Mouse (Mus musculus) heart, adult 2 months (tissue): ENCODE measurements around the gene Serpinh1. TPM values are rescaled to one million over a fixed set of nuclear protein-coding genes. Genes with fewer than 3 reads are reported as not detected.

Experiments
- DNase-seq, 2 experiments: peaks; one replicate each; pipeline ENCODE4 v3.0.0; 2021
- H3K27ac ChIP-seq: fragments of 200-600 bp; 2 replicates; pipeline ENCODE4 v1.8.1; 2022
- H3K27me3 ChIP-seq: fragments of 200-500 bp; 2 replicates; pipeline ENCODE4 v1.6.1; 2012; ENCODE audit warnings: mild to moderate bottlenecking, low read length, inconsistent platforms, mixed read lengths; ENCODE audit not compliant: control insufficient read depth, insufficient read depth
- H3K36me3 ChIP-seq: fragments of 200-500 bp; 2 replicates; pipeline ENCODE4 v1.6.1; 2012; ENCODE audit warnings: low read length, inconsistent platforms; ENCODE audit not compliant: control insufficient read depth, insufficient read depth
- H3K4me1 ChIP-seq: fragments of 200-500 bp; 2 replicates; pipeline ENCODE4 v1.6.1; 2011; ENCODE audit warnings: low read length; ENCODE audit not compliant: control insufficient read depth, insufficient read depth
- H3K4me3 ChIP-seq: fragments of 200-600 bp; 2 replicates; pipeline ENCODE4 v1.8.1; 2022
- H3K79me2 ChIP-seq: fragments of 200-500 bp; replicated peaks from 2 replicates; pipeline ENCODE4 v1.6.1; 2012; ENCODE audit warnings: mild to moderate bottlenecking, inconsistent platforms, low read length, moderate library complexity, mixed read lengths; ENCODE audit not compliant: control insufficient read depth, insufficient read depth
- H3K9ac ChIP-seq: fragments of 200-500 bp; 2 replicates; pipeline ENCODE4 v1.6.1; 2012; ENCODE audit warnings: low read depth, mild to moderate bottlenecking, control low read depth, inconsistent platforms, low read length, mixed read lengths
- CTCF ChIP-seq: fragments of 200-600 bp; IDR thresholded peaks from 2 replicates; pipeline ENCODE4 v1.8.1; 2022; ENCODE audit warnings: antibody characterized with exemption, mild to moderate bottlenecking, moderate library complexity
- EP300 ChIP-seq: fragments of 200-500 bp; IDR thresholded peaks from 2 replicates; pipeline ENCODE4 v1.6.1; 2011; ENCODE audit warnings: low read depth, low read length, control low read depth; ENCODE audit not compliant: insufficient read depth
- POLR2A ChIP-seq: fragments of 200-500 bp; IDR thresholded peaks from 2 replicates; pipeline ENCODE4 v1.6.1; 2011; ENCODE audit warnings: mild to moderate bottlenecking, low read depth, low read length, control low read depth; ENCODE audit not compliant: insufficient read depth
- WGBS: fragments of 180-500 bp; shearing (Covaris S2); methylation state at CpG from one replicate; pipeline ENCODE4 v1.1.7; 2018; 5-methylcytosine and 5-hydroxymethylcytosine counted together
- intact Hi-C: fragments of 180-260 bp; cut with DNase I; formaldehyde crosslinking; loops from one replicate; pipeline ENCODE4 v1.15.1; 2025
- polyA plus RNA-seq: library from polyadenylated mRNA; depleted of rRNA; stranded (reverse); fragments of >200 nt; gene quantifications from 2 replicates; pipeline ENCODE4 v1.2.3, GENCODE M21; 2012
- total RNA-seq, 2 experiments: library from RNA; stranded (reverse); gene quantifications; 2 replicates each; pipeline ENCODE4 v1.2.3; 2021

Gene Serpinh1
- total and polyA plus RNA-seq, 3 experiments = 193 to 275 (median 214) TPM

DNA sequence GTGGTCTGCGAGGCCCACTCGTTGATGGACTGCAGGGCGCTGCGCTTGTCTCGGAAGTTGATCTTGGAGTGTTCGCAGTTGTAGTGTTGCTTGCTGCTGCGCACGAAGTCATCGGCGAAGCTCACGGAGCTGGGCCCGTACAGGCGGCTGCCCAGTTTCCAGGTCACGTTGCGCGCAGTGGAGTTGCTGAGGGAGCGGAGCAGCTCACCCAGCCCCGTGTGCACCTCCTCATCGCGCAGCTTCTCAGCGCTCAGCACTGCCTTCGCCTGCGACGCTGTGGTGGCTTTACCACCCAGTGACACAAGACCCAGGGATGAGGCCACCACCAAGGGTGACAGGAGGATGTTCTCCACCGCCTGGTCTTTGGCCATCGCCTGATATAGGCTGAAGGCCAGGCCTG, 4.2 kb downstream of the Serpinh1 start:
- Histone ChIP-seq H3K4me3 (no peak overlapping the region), H3K4me1 (peaks cover 18% of the 10 kb centered on the region), H3K79me2 (peaks cover 5% of the 10 kb centered on the region; the same call in 1 of the 2 replicates), H3K9ac (no peak overlapping the region), H3K27me3 (no peaks in the 10 kb centered on the region), H3K36me3 (peaks cover 10% of the 10 kb centered on the region), H3K27ac (no peak overlapping the region; the same call in 1 of the 2 replicates)
- no peak for DNase-seq
- TF ChIP-seq EP300 (no peak), CTCF (no peak), POLR2A (no peak)
- 81% methylated on average over 26 of the region's 26 CpGs for WGBS
- intact Hi-C loops = loop anchor here (2.0 kb wide), 2 partner anchors 14 to 16 kb away; no protein-coding TSS in a partner anchor

DNA sequence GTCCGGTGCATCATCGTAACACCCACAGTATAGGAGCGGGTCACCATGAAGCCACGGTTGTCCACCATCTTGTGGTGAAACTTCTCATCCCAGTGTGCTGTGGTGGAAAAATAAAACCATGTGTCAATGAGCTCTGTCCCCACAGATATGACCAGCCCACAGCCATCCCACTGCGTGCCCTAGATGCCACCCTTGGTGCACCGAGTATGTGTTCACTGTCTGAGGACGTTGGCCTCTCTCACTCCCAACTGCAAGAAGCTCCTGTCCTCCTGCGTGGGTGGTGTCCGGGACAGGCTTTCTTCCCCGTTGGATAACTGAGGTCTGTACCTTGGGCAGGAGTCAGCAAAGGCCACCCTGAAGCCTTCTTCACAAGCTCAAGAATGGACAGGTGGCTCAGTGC, 5.8 kb downstream of the Serpinh1 start:
- intact Hi-C loops = no loop called here
- DNase-seq = no peak
- 89% methylated on average over 10 of the region's 10 CpGs for WGBS
- Histone ChIP-seq H3K27ac (no peak overlapping the region), H3K27me3 (no peaks in the 10 kb centered on the region), H3K4me1 (peaks cover 15% of the 10 kb centered on the region), H3K4me3 (no peak overlapping the region), H3K36me3 (peaks cover 10% of the 10 kb centered on the region), H3K79me2 (peaks cover 5% of the 10 kb centered on the region; the same call in 1 of the 2 replicates), H3K9ac (no peak overlapping the region)
- no peak for TF ChIP-seq EP300
- TF ChIP-seq POLR2A = no peak
- no peak for TF ChIP-seq CTCF

DNA sequence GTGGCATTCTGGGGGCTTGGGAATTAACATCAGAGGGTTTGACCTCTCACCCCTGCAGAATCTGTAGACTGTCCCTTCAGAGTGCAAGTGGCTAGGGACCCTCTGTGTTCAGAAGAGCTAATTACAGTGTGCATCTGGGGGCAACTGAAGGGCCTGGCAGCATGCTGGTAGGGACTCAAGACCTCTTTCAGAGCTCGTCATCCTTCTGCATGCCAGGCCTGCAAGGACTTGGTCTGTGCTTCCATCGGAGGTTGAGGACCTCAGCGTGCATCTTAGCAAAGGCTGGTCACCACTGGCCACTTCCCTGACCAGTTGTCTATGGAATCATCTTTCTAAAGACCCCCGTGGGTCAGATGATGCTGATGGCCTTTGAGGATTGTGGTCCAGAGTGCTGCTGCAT, 9.5 kb downstream of the Serpinh1 start:
- H3K4me1 ChIP-seq = peaks cover 1% of the 10 kb centered on the region; the same call in 1 of the 2 replicates
- intact Hi-C loops = no loop called here
- TF ChIP-seq CTCF = no peak
- TF ChIP-seq EP300 = no peak
- peak; percentile 18; the same call in 1 of the 2 replicates for TF ChIP-seq POLR2A
- H3K27ac ChIP-seq = no peak overlapping the region
- H3K79me2 ChIP-seq = no peaks in the 10 kb centered on the region
- H3K36me3 ChIP-seq = peaks cover 4% of the 10 kb centered on the region
- H3K4me3 ChIP-seq = no peak overlapping the region
- no peaks in the 10 kb centered on the region for H3K27me3 ChIP-seq
- H3K9ac ChIP-seq = no peak overlapping the region
- DNase-seq = no peak
- WGBS = 74% methylated on average over 4 of the region's 4 CpGs

DNA sequence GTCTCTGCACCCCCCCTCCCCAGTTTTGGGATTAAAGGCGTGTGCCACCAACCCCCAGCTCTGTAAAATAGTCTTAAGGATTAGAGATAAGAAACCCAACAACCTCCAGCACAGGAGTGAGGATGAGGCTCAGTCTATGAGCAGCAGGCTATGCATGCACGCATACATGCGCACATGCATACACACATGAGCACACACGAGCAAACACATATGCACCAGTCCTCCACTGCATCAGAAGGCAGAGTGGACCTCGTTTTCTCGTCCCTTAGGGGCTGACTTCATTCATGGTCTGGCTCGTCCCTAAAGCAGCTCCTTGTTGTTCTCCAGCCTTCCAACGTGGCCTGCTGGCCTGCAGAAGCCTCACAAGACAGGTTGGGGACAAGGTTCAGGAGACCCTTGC, 12.3 kb downstream of the Serpinh1 start:
- H3K4me1 ChIP-seq = no peaks in the 10 kb centered on the region
- no peak for DNase-seq
- no peak overlapping the region for H3K27ac ChIP-seq
- H3K79me2 ChIP-seq = no peaks in the 10 kb centered on the region
- H3K27me3 ChIP-seq = no peaks in the 10 kb centered on the region
- 74% methylated on average over 8 of the region's 8 CpGs for WGBS
- H3K4me3 ChIP-seq = no peak overlapping the region
- no peak overlapping the region for H3K9ac ChIP-seq
- H3K36me3 ChIP-seq = no peaks in the 10 kb centered on the region
- intact Hi-C loops = no loop called here
- no peak for TF ChIP-seq EP300
- no peak for TF ChIP-seq CTCF
- no peak for TF ChIP-seq POLR2A

- Histone ChIP-seq H3K9ac (no peak overlapping the region), H3K79me2 (no peaks in the 10 kb centered on the region), H3K36me3 (no peaks in the 10 kb centered on the region), H3K4me3 (no peak overlapping the region), H3K27me3 (no peaks in the 10 kb centered on the region), H3K27ac (no peak overlapping the region), H3K4me1 (no peaks in the 10 kb centered on the region)
- TF ChIP-seq EP300 (peak; percentile 95), CTCF (no peak)
- intact Hi-C loops = loop anchor here (1.0 to 2.0 kb wide), 3 partner anchors 16 to 118 kb away; no protein-coding TSS in a partner anchor
- WGBS = 41% methylated on average over 12 of the region's 12 CpGs
- DNase-seq = peak; percentile 80 to 90
Measured at GRCm38 (mm10) chr7:99332774-99333480, 20.1 kb downstream of the Serpinh1 start.

DNA sequence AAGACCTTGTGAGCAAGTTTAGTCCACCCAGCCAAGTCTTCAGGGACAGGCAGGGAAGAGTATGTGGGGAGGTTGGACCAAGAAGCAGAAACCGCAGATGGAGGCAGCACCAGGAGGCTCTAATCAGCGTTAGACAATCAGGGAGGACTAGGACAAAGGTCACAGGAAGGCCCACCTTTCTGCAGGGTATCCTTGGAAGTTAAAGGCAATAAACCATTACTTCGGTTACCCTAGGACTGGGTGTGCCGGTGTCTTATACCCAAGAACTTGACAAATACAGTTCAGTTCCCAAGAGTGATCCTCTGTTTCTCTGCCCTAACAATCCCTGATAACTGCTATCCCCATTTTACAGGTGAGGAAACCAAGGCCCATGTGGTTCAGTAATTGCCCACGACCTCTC, 23.0 kb downstream of the Serpinh1 start:
- Histone ChIP-seq H3K4me1 (0 out of 2 replicates have a peak, but pooled peaks cover 2% of the 10 kb centered on the region), H3K9ac (no peak overlapping the region), H3K4me3 (no peak overlapping the region), H3K36me3 (no peaks in the 10 kb centered on the region), H3K27me3 (no peaks in the 10 kb centered on the region), H3K27ac (no peak overlapping the region), H3K79me2 (no peaks in the 10 kb centered on the region)
- intact Hi-C loops = no loop called here
- TF ChIP-seq POLR2A = no peak
- TF ChIP-seq EP300 = no peak
- no peak for TF ChIP-seq CTCF
- no peak for DNase-seq
- WGBS = 82% methylated on average over 5 of the region's 5 CpGs
